Mouse (Mus musculus): Measurements from ENCODE around the gene Tagln3.

Gene Tagln3

GRCm38 (mm10) chr16:45723172-45723901 is 1.1 kb downstream of the Tagln3 start:
- in situ Hi-C loops (cut with MboI; ENCODE audit: unreplicated experiment in 2 of 2): no loop called here

- in situ Hi-C loops (cut with MboI; ENCODE audit: unreplicated experiment in 2 of 2): no loop called here
These were observed 1.9 kb downstream of the Tagln3 start for GRCm38 (mm10) chr16:45722460-45722951.

GRCm38 (mm10) chr16:45720022-45720630 is 4.3 kb downstream of the Tagln3 start:
- in situ Hi-C loops (cut with MboI; ENCODE audit: unreplicated experiment in 2 of 2): no loop called here

GRCm38 (mm10) chr16:45718296-45718695 is 6.1 kb downstream of the Tagln3 start:
- in situ Hi-C loops (cut with MboI; ENCODE audit: unreplicated experiment in 2 of 2): no loop called here

- in situ Hi-C loops (cut with MboI; ENCODE audit: unreplicated experiment in 2 of 2): no loop called here
These were observed 9.8 kb downstream of the Tagln3 start for GRCm38 (mm10) chr16:45714489-45715150.

- in situ Hi-C loops (cut with MboI; ENCODE audit: unreplicated experiment in 2 of 2): no loop called here
These were observed 10.5 kb downstream of the Tagln3 start for GRCm38 (mm10) chr16:45713878-45714277.

GRCm38 (mm10) chr16:45713261-45713660 is 11.1 kb downstream of the Tagln3 start:
- in situ Hi-C loops (cut with MboI; ENCODE audit: unreplicated experiment in 2 of 2): no loop called here

GRCm38 (mm10) chr16:45711263-45711662 is 13.1 kb downstream of the Tagln3 start:
- in situ Hi-C loops (cut with MboI; ENCODE audit: unreplicated experiment in 2 of 2): no loop called here

- in situ Hi-C loops (cut with MboI; ENCODE audit: unreplicated experiment in 2 of 2): no loop called here
These were observed 25.1 kb downstream of the Tagln3 start for GRCm38 (mm10) chr16:45699301-45699700.

GRCm38 (mm10) chr16:45697996-45698395 is 26.4 kb downstream of the Tagln3 start:
- in situ Hi-C loops (cut with MboI; ENCODE audit: unreplicated experiment in 2 of 2): no loop called here

- in situ Hi-C loops (cut with MboI; ENCODE audit: unreplicated experiment in 2 of 2): no loop called here
These were observed 28.8 kb downstream of the Tagln3 start for GRCm38 (mm10) chr16:45695445-45696160.

- in situ Hi-C loops (cut with MboI; ENCODE audit: unreplicated experiment in 2 of 2): no loop called here
These were observed 30.9 kb downstream of the Tagln3 start, which contains the start of gene Tmprss7 for GRCm38 (mm10) chr16:45693558-45693957. Tmprss7 (minus strand) TSS chr16:45693658.

- in situ Hi-C loops (cut with MboI; ENCODE audit: unreplicated experiment in 2 of 2): no loop called here
These were observed 31.6 kb downstream of the Tagln3 start for GRCm38 (mm10) chr16:45692851-45693250.

GRCm38 (mm10) chr16:45690178-45690577 is 34.2 kb downstream of the Tagln3 start:
- in situ Hi-C loops (cut with MboI; ENCODE audit: unreplicated experiment in 2 of 2): no loop called here

- in situ Hi-C loops (cut with MboI; ENCODE audit: unreplicated experiment in 2 of 2): loop anchor here (5.0 to 10.0 kb wide), 2 partner anchors 280 to 338 kb away; no protein-coding TSS in a partner anchor
These were observed 37.6 kb downstream of the Tagln3 start for GRCm38 (mm10) chr16:45686833-45687232.

- in situ Hi-C loops (cut with MboI; ENCODE audit: unreplicated experiment in 2 of 2): loop anchor here (5.0 to 10.0 kb wide), 2 partner anchors 282 to 340 kb away; no protein-coding TSS in a partner anchor
These were observed 39.1 kb downstream of the Tagln3 start for GRCm38 (mm10) chr16:45685295-45685694.

GRCm38 (mm10) chr16:45684815-45685214 is 39.6 kb downstream of the Tagln3 start:
- in situ Hi-C loops (cut with MboI; ENCODE audit: unreplicated experiment in 2 of 2): loop anchor here (5.0 to 10.0 kb wide), 2 partner anchors 282 to 340 kb away; no protein-coding TSS in a partner anchor

GRCm38 (mm10) chr16:45676462-45676861 is 47.9 kb downstream of the Tagln3 start:
- in situ Hi-C loops (cut with MboI; ENCODE audit: unreplicated experiment in 2 of 2): loop anchor here (5.0 to 10.0 kb wide), 5 partner anchors 44 to 479 kb away; partner anchors contain the start of gene Gcsam (in 1 of the 2)

- in situ Hi-C loops (cut with MboI; ENCODE audit: unreplicated experiment in 2 of 2): loop anchor here (5.0 to 10.0 kb wide), 3 partner anchors 38 to 85 kb away; partner anchors contain the start of gene Gcsam (in 1 of the 2)
These were observed 54.4 kb downstream of the Tagln3 start for GRCm38 (mm10) chr16:45670005-45670404.

GRCm38 (mm10) chr16:45668178-45668577 is 56.2 kb downstream of the Tagln3 start:
- in situ Hi-C loops (cut with MboI; ENCODE audit: unreplicated experiment in 2 of 2): loop anchor here in 1 of 2 experiments (10.0 kb wide), 1 partner anchor 923 kb away; the partner anchor contains the start of gene Gtpbp8

Data from v-Abl transformed pro-B cells (cell line).